Mouse (Mus musculus) naive thymus-derived CD4-positive, alpha-beta T cell, adult 2 months (primary cell): Measurements from ENCODE around the gene Slc7a1.

Experiments used
- DNase-seq: peaks from one replicate; pipeline ENCODE4 v3.0.0-alpha.2; 2011; ENCODE audit warnings: low read depth

Slc7a1 gene

GRCm38 (mm10) chr5:148389007-148389970 lies 10.4 kb downstream of the Slc7a1 start:
- DNase-seq = no peak

- peak; percentile 73 for DNase-seq
These were observed 11.3 kb downstream of the Slc7a1 start for GRCm38 (mm10) chr5:148388251-148389006.

- peak; percentile 74 for DNase-seq
These were observed 11.9 kb downstream of the Slc7a1 start for GRCm38 (mm10) chr5:148387820-148388219.

GRCm38 (mm10) chr5:148386471-148386870 lies 13.2 kb downstream of the Slc7a1 start:
- peak; percentile 63 for DNase-seq

GRCm38 (mm10) chr5:148384501-148385055 lies 15.1 kb downstream of the Slc7a1 start:
- no peak for DNase-seq

- DNase-seq = no peak
These were observed 15.7 kb downstream of the Slc7a1 start for GRCm38 (mm10) chr5:148383841-148384500.

GRCm38 (mm10) chr5:148381083-148381482 lies 18.6 kb downstream of the Slc7a1 start:
- no peak for DNase-seq

GRCm38 (mm10) chr5:148380246-148380504 lies 19.5 kb downstream of the Slc7a1 start:
- no peak for DNase-seq

GRCm38 (mm10) chr5:148379455-148380245 lies 20.1 kb downstream of the Slc7a1 start:
- DNase-seq = peak; percentile 67

GRCm38 (mm10) chr5:148378707-148379106 lies 21.0 kb downstream of the Slc7a1 start:
- DNase-seq = no peak

GRCm38 (mm10) chr5:148378232-148378508 lies 21.5 kb downstream of the Slc7a1 start:
- no peak for DNase-seq

- no peak for DNase-seq
These were observed 22.1 kb downstream of the Slc7a1 start for GRCm38 (mm10) chr5:148377439-148378231.

- DNase-seq = no peak
These were observed 23.3 kb downstream of the Slc7a1 start for GRCm38 (mm10) chr5:148376358-148376757.

GRCm38 (mm10) chr5:148375480-148375879 lies 24.2 kb downstream of the Slc7a1 start:
- no peak for DNase-seq

GRCm38 (mm10) chr5:148373092-148373685 lies 26.5 kb downstream of the Slc7a1 start:
- DNase-seq = no peak

GRCm38 (mm10) chr5:148372005-148372917 lies 27.4 kb downstream of the Slc7a1 start:
- no peak for DNase-seq

GRCm38 (mm10) chr5:148371375-148371774 lies 28.3 kb downstream of the Slc7a1 start:
- DNase-seq = no peak

- DNase-seq = peak; percentile 62
These were observed 29.1 kb downstream of the Slc7a1 start for GRCm38 (mm10) chr5:148370624-148371023.

- no peak for DNase-seq
These were observed 30.5 kb downstream of the Slc7a1 start for GRCm38 (mm10) chr5:148369178-148369577.
